Mouse (Mus musculus) natural killer cell, adult 2 months (primary cell): ENCODE measurements around the gene Baz1a.
"Not testable (repeated sequence)": the region's sequence is repeated elsewhere in the genome, so short reads cannot be mapped to it uniquely, and the experiment has no call there.

Experiments used
- DNase-seq, 2 experiments: peaks; one replicate each; pipeline ENCODE4 v3.0.0; 2022; ENCODE audit warnings: low spot score in 2 of 2

The Baz1a gene

DNA sequence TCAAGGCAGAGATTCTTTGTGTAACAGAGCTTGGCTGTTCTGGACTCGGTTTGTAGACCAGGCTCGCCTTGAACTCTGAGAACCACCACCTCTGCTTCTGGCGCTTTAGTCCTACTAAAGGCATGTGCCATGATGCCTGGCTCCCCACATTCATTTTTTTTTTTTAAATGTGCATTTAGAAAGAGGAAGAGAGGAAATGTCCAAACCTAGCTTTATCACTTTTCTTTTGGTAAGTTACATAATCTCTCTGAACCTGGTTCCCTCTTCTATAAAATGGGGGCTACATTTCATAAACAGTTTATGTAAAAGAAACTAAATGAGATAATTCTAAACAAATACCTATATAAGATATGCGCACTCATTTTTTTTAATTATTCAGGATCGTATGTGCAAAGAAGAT lies 33.2 kb downstream of the Baz1a start:
- no peak for DNase-seq

DNA sequence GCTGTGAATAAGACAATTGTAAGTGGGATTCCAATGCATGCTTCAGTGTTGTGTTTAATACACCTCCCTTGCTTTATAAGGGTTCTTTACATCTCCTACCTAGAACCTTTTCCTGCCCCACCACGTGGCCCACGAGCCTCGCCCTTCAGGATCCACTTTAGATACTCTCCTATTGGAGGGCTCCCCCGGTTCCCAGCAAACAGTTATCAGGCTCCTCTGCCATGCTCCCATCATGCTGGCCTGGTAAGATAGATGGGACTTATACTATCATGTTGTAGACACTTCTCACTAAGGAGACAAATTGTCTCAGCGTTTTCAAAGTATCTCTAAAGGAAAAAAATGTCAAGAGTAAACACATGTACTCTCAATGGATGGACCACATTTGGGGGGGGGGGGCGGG lies 33.6 kb downstream of the Baz1a start:
- no peak for DNase-seq

DNA sequence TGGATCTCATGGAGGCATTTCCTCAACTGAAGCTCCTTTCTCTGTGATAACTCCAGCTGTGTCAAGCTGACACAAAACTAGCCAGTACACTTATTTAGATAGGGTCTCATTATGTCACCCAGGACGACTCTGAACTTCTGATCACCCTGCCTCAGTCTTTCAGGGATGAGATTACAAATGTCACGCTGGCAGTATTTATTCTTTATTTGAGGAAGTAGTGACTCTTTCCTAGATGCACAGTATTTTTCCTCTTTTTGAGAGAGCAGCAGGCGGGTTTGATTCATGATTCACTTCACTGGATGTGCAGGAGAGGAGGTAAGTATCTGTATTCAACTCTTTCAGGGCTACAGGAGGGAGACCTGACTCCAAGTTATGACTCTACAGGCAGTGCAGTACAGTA lies 45.1 kb downstream of the Baz1a start:
- DNase-seq = no peak

DNA sequence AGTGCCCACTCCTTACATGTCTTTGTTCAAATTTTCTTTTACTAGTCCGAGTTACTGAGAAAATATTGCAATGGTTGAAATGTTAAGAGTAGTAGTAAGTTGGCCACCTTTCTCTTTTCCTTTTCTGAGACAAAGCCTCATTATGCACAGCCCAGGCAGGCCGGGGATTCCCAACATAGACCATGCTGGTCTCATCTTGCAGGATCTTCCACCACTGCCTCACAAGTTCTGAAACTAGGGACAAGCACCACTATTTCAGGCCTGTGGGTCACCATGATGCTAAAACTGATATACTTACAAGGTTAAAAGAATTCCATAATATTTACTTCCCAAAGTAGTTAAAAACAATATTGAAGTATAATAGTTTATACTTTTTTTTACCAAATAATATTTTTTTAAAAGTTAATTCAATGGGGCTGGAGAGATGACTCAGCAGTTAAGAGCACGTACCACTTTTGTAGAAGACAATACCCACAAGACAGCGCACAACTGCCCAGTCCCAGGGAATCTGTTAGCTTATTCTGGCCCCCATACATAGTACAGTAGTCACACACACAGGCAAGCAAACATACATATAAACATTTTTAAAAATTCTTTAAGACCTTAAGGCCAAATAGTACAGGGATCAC lies 48.5 kb downstream of the Baz1a start:
- DNase-seq = no peak

DNA sequence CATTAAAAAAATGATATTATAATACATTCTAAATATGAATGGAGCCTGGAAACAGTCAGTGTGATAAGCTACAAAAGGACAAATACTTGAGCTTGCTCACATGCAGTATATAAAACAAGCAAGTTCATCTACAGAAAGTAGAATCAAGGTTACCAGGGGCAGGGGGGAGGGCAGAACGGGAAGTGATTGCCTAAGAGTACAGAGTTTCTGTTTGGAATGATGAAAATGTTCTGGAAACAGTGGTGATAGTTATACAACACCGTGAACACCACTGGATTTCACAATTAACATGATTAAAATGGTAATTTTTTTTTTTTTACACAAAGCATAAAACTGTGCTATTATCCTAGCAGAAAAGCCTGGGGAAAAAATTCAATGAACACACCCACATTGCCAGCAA lies 54.6 kb downstream of the Baz1a start:
- no peak for DNase-seq

DNA sequence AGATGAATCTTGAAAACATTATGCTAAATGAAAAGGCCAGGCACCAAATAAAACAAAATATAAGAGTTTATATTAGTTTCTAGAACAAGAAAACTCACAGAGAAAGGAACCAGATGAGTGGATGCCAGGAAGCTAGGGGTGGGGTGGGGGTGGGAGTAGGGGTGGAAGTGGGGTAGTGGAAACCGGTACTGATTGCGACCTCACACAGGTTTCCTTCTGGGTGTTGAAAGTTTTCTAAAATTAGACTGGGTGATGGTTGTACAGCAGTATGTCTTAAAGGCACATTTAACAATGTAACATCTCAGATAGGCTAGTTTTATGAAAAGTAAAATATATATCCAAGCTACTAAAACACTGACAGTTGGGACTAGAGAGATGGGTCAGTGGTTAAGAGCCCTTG lies 57.2 kb downstream of the Baz1a start:
- no peak for DNase-seq

DNA sequence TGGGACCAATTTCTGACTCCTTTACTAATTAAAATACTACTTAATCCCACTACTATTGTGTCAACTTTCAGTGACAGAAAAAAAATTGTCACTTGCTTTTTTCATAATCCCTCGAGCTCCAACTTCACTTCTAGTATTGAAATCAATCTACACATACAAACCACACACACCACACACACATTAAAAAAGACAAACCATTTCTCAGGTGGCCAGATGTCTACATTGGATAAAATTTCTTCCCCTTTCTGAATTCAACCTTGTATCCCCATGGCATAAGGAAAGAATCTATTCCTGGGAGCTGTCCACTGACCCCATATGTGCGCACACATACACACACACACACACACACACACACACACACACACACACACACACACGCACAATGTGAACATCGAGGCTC lies 57.7 kb downstream of the Baz1a start:
- no peak for DNase-seq

DNA sequence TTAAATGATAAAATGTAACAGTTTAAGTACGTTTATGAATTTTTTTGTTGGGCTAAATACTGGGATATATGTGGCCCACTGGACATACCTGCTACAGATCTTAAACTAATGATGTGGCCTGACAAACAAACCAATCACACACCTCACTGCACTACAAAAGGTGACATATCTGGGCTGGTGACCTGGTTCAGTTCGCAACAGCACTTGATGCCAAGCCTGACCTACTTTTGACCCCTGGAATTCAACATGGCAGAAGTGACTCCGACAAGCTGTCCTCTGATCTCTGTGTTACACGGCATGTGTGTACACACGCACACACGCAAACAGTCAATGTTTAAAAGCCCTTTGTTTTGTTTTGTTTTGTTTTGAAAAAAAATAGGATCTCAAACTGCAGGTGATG lies 68.0 kb downstream of the Baz1a start:
- DNase-seq = no peak

DNA sequence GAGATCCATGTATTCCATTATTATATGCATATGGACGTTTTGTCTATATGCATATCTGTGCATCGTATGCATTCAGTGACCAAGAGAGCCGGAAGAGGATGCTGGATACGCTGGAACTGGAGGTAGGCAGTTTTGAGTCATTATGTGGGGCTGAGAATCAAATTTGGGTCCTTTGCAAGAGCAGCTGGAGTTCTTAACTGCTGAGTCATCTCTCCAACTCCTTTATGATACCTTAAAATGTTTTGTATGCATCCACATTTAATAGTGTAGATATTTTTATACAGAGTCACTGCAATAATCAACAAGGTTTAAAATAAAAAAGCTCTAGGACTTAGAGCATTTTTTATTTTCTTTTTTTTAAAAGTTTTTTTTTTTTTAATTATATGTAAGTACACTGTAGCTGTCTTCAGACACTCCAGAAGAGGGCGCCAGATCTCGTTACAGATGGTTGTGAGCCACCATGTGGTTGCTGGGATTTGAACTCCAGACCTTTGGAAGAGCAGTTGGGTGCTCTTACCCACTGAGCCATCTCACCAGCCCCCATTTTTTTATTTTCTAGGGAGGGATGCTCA lies 71.5 kb downstream of the Baz1a start:
- not testable (repeated sequence) for DNase-seq

DNA sequence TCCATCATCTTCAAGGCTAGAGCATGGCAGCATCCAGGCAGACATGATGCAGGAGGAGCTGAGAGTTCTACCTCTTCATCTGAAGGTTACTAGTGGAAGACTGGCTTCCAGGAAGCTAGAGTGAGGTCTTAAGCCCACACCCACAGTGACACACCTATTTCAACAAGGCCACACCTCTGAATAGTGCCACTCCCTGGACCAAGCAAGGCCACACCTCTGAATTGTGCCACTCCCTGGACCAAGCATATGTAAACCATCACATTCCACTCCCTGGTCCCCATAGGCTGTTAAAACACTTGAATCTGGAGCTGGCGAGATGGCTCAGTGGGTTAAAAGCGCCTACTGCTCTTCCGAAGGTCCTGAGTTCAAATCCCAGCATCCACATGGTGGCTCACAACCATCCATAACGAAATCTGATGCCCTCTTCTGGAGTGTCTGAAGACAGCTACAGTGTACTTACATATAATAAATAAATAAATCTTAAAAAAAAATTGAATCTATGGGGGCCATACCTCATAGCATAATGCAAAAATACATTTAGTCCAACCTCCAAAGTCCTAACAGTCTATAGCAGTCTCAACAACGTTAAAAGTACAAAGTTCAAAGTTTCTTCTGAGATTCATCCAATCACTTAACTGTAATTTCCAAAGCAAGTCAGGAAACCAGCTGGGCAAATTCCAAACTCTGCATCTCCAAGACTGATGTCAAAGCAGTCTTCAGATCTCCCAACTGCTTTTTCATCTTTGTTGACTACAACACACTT lies 76.4 kb downstream of the Baz1a start:
- DNase-seq = not testable (repeated sequence)

DNA sequence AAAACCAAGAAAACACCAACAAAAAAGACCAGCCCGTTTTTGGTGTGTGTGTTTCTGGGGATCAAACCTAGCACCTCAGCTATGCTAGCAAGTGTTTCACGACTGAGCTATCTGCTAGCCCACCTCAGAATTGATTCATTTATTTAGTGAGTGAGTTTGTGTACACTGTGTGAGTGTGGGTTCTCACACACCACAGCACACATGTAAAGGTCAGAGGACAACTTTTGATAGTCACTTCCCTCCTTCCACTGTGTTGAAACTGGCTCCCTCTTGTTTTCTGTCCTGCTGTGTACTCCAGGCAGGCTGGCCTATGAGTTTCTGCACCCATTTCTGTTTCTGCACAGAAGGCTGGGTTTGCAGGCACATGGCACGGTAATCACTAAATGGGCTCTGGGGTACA lies 103.8 kb downstream of the Baz1a start:
- DNase-seq = no peak

DNA sequence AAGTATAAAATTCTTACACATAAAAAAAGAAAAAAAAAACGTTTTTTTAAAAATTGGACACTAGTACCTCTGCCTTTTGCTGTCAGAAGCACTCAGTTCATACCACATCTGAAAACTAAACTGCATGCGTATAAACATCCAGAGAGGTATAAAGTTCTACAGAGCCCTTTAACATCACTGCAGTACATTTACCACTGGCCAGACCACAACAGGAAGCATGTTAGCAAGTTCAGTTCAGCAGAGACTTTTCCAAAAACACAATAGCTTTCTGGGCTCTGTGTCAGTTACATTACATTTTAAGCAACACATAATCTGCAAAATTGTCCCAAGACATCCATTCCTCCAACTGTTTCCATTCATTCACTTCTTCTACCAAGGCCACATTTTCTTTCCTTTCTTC lies 121.6 kb downstream of the Baz1a start:
- DNase-seq = not testable (repeated sequence)

DNA sequence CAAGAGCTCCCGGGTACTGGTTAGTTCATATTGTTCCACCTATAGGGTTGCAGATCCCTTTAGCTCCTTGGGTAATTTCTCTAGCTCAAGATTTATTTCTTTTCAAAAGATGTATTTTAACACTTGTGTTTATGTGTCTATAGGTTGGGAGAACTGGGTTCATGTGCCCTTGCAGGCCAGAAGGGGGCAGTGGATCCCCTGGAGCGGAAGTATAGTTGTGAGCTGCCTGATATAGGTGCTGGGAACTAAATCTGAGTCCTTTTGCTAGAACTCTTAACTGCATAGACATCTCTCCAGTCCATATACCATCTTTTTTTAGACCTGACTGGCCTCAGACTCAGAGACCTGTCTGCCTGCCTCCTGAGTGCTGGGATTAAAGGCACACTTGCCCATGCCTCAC lies 123.7 kb downstream of the Baz1a start:
- no peak for DNase-seq

DNA sequence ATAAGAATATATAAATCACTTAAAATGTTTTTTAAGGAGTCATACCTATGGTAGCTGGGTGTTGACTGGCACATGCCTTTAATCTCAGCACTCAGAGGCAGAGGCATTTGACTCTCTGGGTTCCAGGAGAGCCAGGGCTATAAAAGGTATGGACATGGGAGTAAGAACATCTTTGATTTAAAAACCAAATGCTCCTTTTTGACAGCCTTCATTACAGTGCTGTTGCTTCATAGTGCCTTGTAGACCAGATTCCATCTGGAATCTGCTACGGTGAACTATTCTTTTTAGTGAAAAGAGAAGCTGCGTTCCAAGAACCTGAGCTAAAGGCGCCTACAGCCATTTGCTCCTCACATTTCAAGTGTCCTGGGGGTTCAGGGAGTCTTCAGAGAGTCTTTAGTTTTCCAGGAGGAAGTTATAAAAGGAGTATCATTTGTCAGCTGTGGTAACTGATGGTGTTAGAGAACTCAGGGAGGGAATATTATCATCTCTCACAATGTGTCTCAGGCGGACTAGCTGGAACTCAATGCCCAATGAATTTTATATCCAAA lies 126.5 kb downstream of the Baz1a start:
- no peak for DNase-seq

DNA sequence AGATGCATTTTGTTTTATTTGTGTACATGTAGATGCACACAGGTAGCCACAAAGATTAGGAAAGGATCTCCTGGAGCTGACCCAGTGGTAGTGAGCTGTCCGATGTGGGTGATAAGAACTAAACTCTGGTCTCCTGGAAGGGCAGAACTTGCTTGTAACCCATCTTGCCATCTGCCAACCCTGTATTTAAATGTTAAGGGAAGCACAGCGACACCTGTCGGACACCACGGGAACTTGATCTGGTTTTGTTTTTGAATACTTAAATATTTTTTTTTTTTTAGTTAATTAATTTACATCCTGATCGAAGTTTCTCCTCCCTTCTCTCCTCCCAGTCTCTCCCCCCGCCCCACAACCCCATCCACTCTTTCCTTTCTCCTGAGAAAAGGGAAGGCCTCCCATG lies 134.5 kb downstream of the Baz1a start:
- peak; percentile 58 to 72 for DNase-seq

DNA sequence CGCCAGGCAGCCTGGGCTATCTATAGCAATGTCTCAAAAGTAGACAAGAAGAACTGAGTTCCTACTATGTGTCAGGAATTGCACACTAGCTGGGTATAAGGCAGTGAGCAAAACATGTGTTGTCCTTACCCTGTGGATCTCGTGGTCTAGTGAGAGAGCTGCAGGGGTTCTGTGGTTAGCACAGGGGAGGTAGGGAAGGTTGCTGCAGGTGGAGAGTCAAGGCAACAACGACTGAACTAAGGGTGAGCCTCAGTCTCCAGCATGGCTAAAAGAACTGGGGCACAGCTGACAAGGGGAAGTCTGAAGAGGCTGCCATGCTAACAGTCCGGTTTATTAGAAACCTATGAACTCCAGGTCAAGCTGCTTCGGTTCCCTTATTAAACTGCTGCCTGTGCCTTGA lies 134.9 kb downstream of the Baz1a start:
- no peak for DNase-seq

DNA sequence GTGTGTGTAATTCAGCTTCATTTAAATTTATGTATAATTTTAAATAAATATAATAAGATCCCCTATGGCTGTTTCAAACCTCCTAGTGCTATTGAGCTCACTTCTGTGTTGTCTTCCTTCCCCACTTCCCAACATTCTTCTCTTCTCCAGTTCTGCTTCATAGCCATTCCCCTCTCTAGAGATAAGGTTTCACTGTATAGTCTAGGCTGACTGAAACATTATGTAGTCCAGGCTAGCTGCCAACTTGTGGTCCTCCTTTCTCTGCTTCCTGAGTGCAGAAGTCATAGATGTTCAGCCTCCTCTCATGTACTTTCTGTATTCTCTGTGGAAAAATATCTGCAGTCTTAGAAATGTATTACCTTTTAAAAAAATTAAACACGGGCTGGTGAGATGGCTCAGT lies 136.3 kb downstream of the Baz1a start:
- no peak for DNase-seq

DNA sequence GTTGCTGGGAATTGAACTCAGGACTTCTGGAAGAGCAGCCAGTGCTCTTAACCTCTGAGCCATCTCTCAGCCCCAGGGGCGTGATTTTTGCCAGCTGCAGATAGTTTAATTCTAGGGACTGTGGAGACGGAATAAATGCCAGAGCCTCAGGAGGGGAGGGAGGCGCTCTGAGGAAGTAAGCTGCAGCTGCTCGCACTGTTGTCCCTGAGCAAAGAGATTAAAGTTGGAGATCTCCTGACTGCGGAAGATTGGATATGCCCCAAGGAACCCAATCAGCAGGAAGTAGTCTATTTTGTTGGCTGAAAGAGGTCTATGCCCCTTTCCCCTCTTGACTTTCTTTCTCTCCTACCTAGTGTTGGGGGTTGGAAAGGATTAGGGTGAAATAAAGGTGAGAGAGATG lies 137.3 kb downstream of the Baz1a start:
- DNase-seq = no peak

DNA sequence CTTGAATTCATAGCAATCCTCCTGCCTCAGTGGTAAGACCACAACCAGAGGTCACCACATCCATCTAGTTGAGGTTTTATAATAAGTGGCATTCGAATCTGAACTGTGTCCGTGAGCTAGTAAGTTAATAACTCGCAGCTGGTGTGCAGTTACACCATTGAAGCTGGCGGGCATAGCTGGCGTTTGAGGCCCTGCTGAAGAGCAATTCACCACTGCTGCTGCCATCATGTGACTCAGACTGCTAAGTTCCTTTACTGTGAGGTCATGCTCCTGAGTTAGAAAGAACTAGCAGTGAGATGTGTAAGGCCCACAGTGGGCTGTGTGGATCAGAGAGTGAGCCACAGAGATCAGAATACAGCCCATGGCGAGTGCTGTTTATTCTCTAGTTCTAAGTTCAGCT lies 139.4 kb downstream of the Baz1a start:
- DNase-seq = no peak

DNA sequence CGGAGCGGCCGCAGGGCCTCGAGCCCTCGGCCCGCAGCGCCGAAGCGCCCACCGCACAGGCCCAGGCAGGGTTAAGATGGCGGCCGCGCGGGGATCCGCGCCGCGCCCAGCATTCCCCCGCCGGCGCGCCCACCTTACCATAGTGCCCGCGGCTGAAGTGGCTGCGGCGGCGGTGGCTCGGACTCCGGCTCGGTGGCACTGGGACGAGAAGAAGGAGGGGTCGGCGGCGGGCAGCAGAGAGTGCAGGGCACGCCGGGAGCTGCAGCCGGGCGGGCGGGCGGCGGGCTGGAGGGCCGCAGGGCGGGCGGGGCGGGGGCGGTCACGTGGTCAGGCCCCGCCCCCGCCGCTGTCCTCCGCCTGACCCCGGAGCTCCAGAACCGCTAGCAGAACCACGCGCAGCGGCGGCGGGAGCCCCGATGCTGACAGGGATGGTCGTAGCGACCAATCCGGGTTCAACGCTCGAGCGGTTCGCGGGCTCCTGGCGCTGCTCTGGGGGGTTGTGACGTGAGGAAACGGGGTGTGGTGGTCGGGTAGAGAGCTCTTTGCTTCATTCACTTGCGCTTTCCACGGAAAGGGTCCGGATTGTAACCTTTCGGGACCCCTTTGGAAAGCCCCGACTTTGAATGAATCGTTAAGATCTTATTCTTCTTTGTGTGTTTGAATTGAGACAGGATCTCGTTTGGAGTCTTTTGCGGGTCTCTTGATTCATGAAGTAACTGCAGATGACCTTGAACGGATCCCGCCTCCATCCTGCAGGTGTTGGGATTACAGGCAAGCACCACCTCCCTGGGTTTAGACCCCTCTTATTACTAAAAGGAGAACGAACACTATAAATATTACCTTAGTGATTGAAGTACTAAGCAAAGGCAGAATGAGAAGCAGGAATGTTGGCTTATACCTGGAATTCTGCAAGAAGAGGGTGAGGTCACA lies 151.3 kb downstream of the Baz1a start, which contains the start of gene Cfl2:
Cfl2 (minus strand) TSS at position 272 of the 930 bp plus-strand sequence.
- DNase-seq = peak; percentile 75 to 83

DNA sequence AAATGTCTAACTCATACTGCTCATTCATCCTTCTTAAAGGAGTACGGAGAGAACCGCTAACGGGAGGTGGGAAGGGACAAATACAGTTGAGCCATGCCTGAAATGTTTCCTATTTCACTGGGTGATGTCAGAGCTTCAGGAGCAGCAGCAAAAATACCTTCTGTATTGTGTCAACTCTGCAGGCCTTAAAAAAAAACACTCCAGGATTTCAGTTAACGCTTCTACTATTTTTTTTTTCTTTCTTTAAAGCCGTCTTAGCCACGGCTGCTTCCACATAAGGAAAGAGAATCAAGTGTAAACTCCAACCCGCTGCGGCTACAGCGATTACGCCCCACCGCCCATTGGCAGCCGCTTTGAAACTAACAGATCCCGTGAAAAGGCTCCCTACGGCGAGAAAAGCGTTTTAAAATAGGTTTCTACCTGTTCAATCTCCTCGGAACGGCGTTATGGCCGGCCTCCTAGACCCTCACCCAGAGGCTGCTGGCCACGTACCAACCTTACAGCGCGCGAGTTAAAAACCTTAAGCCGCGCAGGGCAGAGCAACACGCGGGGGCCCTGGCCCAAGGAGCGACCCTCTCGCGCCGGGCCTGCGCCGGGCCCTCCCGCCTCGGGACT lies 152.1 kb downstream of the Baz1a start:
- DNase-seq = no peak
